Comparison of ENCODE assay signal across 8 mouse cellular contexts in the genomic region with DNA sequence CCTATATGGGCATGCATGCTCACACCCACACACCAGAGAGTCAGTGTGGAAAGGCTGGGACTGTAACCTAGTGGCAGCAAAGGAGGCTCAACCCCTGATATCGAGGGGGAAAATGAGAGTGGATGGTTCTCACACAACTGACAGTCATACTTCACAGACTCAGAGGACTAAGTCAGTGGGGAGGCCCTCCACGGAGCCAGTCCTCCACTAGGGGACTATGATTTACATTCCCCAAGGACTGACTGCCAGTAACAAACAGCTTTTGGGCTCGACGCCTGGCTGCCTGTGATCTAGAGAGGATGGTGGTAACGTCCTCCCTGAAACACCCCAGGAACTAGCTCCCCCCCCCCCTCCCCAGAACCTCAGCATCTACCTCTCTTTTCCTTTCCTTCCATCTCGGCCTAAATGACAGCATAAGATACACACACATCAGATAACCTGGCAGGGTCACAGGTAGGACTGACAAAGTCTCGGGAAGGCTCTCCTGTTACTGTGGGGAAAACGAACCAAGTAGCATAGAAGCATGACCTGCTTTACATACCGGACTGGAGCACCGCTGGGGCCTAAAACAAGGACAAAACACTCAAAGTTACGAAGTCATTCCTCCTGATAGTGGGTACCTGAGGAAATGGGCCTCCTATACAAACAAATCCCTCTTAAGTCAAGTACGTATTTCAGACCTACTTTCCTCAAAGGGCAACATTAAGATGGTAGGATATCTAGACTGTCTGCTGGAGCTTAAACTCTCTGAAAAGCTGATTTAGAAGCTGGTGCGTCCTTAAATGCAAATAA. TPM values are rescaled to one million over a fixed set of nuclear protein-coding genes. Genes with fewer than 3 reads are reported as not detected.
DNase-seq lines count a peak whose midpoint lies in the region; ATAC-seq lines count a peak whose summit lies in the region.

No protein-coding gene starts in this region.

- H3K27me3 ChIP-seq in forebrain, embryonic 14.5 days (replicated peaks; ENCODE audit: control insufficient read depth, insufficient read depth, low read length): no peaks in the 10 kb centered on the region

- ATAC-seq in forebrain, embryonic 14.5 days: no peak
- ATAC-seq in megakaryocyte-erythroid progenitor cell, adult 5-6 weeks (replicated peaks; ENCODE audit: low FRiP score, low TSS enrichment, poor library complexity, severe bottlenecking): no peak

- H3K4me3 ChIP-seq in forebrain, embryonic 14.5 days (ENCODE audit: low read depth, low read length): peak overlapping the region; percentile 48

- no peaks in the 10 kb centered on the region for H3K36me3 ChIP-seq in forebrain, embryonic 14.5 days (ENCODE audit: control insufficient read depth, insufficient read depth, low read length)

- H3K27ac ChIP-seq in forebrain, embryonic 14.5 days (ENCODE audit: low read depth, low read length): no peak overlapping the region

- peak overlapping the region; percentile 68 for H3K9ac ChIP-seq in forebrain, embryonic 14.5 days (ENCODE audit: low read length)

- DNase-seq in layer of hippocampus, postnatal 14 days (ENCODE audit: low spot score in 2 of 2): peak; percentile 15 to 48
- no peak for DNase-seq in layer of hippocampus, adult 9-10 months (ENCODE audit: low spot score)
- peak; percentile 36 for DNase-seq in adrenal gland, postnatal 25 days
- no peak for DNase-seq in forebrain, embryonic 14.5 days (ENCODE audit: low spot score)
- peak; percentile 43 for DNase-seq in kidney, adult 9 months
- peak; percentile 64 for DNase-seq in lung, postnatal 14 days
- DNase-seq in yolk sac, embryonic 10.5 days (ENCODE audit: low spot score): no peak

- 53% methylated on average over 13 of the region's 13 CpGs for WGBS in forebrain, embryonic 14.5 days

- H3K4me1 ChIP-seq in forebrain, embryonic 14.5 days (ENCODE audit: control insufficient read depth, insufficient read depth, low read length): peaks cover 6% of the 10 kb centered on the region; the same call in 1 of the 2 replicates

- H3K4me2 ChIP-seq in forebrain, embryonic 14.5 days (ENCODE audit: low read length): peak overlapping the region; percentile 56

- no peaks in the 10 kb centered on the region for H3K9me3 ChIP-seq in forebrain, embryonic 14.5 days (replicated peaks; ENCODE audit: control insufficient read depth, low read length)

RNA-seq across cellular contexts. Expression of a gene that starts 0.9 kb away (rescaled TPM):
- total RNA-seq in layer of hippocampus, postnatal 14 days (2021): 10 to 100 TPM; 19.4 to 21.4 TPM
- total RNA-seq in adrenal gland, postnatal 25 days (2021): 23.3 and 24.4 TPM in 2 replicates
- 19.2 and 20.1 TPM in 2 replicates for polyA plus RNA-seq in forebrain, embryonic 14.5 days (2014; fragmentation: Nextera tagmentation; extraction: Ambion mirVana)
- total RNA-seq in megakaryocyte-erythroid progenitor cell, adult 5-6 weeks (2014; fragmentation: Nextera tagmentation): 16.2 and 17.0 TPM in 2 replicates
- total RNA-seq in megakaryocyte-erythroid progenitor cell, adult 5-6 weeks (2017): 6.6 and 8.1 TPM in 2 replicates

RNA-seq across cellular contexts. Expression of a gene that starts 1.0 kb away (rescaled TPM):
- 10 to 100 TPM; 44.0 to 50.8 TPM for total RNA-seq in layer of hippocampus, postnatal 14 days (2021)
- total RNA-seq in adrenal gland, postnatal 25 days (2021): 309 and 334 TPM in 2 replicates
- 6.6 and 8.4 TPM in 2 replicates for polyA plus RNA-seq in forebrain, embryonic 14.5 days (2014; fragmentation: Nextera tagmentation; extraction: Ambion mirVana)
- 20.0 and 24.3 TPM in 2 replicates for total RNA-seq in megakaryocyte-erythroid progenitor cell, adult 5-6 weeks (2014; fragmentation: Nextera tagmentation)
- 11.2 and 15.6 TPM in 2 replicates for total RNA-seq in megakaryocyte-erythroid progenitor cell, adult 5-6 weeks (2017)

RNA-seq across cellular contexts. Expression of a gene that starts 19.5 kb away (rescaled TPM):
- 10 to 100 TPM; 65.3 to 68.0 TPM for total RNA-seq in layer of hippocampus, postnatal 14 days (2021)
- total RNA-seq in adrenal gland, postnatal 25 days (2021): 176 and 187 TPM in 2 replicates
- polyA plus RNA-seq in forebrain, embryonic 14.5 days (2014; fragmentation: Nextera tagmentation; extraction: Ambion mirVana): 34.0 and 37.8 TPM in 2 replicates
- total RNA-seq in megakaryocyte-erythroid progenitor cell, adult 5-6 weeks (2014; fragmentation: Nextera tagmentation): 22.6 and 29.3 TPM in 2 replicates
- total RNA-seq in megakaryocyte-erythroid progenitor cell, adult 5-6 weeks (2017): 51.4 and 64.7 TPM in 2 replicates

RNA-seq across cellular contexts. Expression of a gene that starts 53.1 kb away (rescaled TPM):
- 1 to 10 TPM; 3.0 to 3.6 TPM for total RNA-seq in layer of hippocampus, postnatal 14 days (2021)
- total RNA-seq in adrenal gland, postnatal 25 days (2021): 30.3 and 48.1 TPM in 2 replicates
- polyA plus RNA-seq in forebrain, embryonic 14.5 days (2014; fragmentation: Nextera tagmentation; extraction: Ambion mirVana): 6.0 and 6.3 TPM in 2 replicates
- 23.7 and 36.7 TPM in 2 replicates for total RNA-seq in megakaryocyte-erythroid progenitor cell, adult 5-6 weeks (2014; fragmentation: Nextera tagmentation)
- total RNA-seq in megakaryocyte-erythroid progenitor cell, adult 5-6 weeks (2017): 37.9 and 39.3 TPM in 2 replicates

Comparison
In these comparisons a context has a peak if more than half of its experiments do, and no peak if none do; other contexts are left out.
1. DNase-seq: peak in layer of hippocampus, postnatal 14 days (2 of 2), adrenal gland, postnatal 25 days (single experiment), kidney, adult 9 months (single experiment) and lung, postnatal 14 days (single experiment); none in layer of hippocampus, adult 9-10 months (single experiment), forebrain, embryonic 14.5 days (single experiment) and yolk sac, embryonic 10.5 days (single experiment).